Comparison of ENCODE assay signal across 8 mouse cellular contexts in the genomic region with DNA sequence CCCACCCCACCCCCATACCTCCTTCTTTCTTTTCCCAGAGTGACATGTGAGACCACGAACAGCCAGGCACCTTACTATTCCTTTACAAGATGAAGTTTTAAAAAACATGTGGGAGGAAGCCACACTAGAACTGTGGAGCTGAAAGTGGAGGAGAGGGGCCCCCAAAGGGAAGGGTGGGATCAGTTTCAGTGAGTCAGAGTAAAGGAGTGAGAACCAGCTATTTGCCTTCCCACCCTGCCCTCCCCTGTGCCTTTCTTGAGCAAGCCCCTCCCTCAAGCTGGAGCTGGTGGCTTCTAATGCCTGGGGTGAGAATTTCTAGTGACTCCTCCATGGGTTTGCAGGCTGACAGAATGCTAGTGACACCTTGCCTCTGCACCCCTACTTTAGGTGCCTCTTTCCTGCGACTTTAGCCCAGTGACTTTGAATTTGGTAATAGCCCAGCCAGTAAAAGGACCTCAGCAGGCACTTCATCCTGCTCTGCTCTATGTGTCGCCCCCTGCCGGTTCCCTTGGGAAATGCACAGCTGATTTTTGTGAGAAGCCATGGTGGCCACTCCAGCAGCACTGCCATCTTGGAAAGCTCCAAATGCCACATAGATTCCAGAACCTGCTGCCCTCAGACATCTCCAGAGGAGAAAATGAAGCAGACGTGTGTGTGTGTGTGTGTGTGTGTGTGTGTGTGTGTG.
DNase-seq lines count a peak whose midpoint lies in the region; ATAC-seq and TF ChIP-seq lines count a peak whose summit lies in the region.

No protein-coding gene starts in this region.

- peak; percentile 67 for TF ChIP-seq CTCF in lung, embryonic 14.5 days (IDR thresholded peaks at IDR 0.05; ENCODE audit: low read depth)
- TF ChIP-seq CTCF in lung, postnatal 0 days (IDR thresholded peaks at IDR 0.05), result peak; percentile 68

- no peaks in the 10 kb centered on the region for H3K36me3 ChIP-seq in lung, embryonic 14.5 days (ENCODE audit: insufficient read depth)
- no peaks in the 10 kb centered on the region for H3K36me3 ChIP-seq in lung, postnatal 0 days (ENCODE audit: insufficient read depth, low read length)

- no peak overlapping the region for H3K27ac ChIP-seq in lung, embryonic 14.5 days (ENCODE audit: low read depth)
- no peak overlapping the region for H3K27ac ChIP-seq in lung, postnatal 0 days (ENCODE audit: low read length)

- no peak overlapping the region for H3K9ac ChIP-seq in lung, embryonic 14.5 days
- H3K9ac ChIP-seq in lung, postnatal 0 days (replicated peaks; ENCODE audit: low read depth), result no peak overlapping the region

- H3K4me1 ChIP-seq in lung, embryonic 14.5 days (ENCODE audit: insufficient read depth), result no peaks in the 10 kb centered on the region
- no peaks in the 10 kb centered on the region; the same call in 1 of the 2 replicates for H3K4me1 ChIP-seq in lung, postnatal 0 days (ENCODE audit: insufficient read depth, low read depth, low read length)

- no peak for TF ChIP-seq EP300 in lung, postnatal 0 days (IDR thresholded peaks at IDR 0.05)

- ATAC-seq in lung, embryonic 14.5 days (ENCODE audit: insufficient read depth), result no peak
- ATAC-seq in lung, postnatal 0 days, result no peak

- H3K4me2 ChIP-seq in lung, embryonic 14.5 days, result no peak overlapping the region
- no peak overlapping the region for H3K4me2 ChIP-seq in lung, postnatal 0 days (replicated peaks; ENCODE audit: low read depth, low read length)

- no peaks in the 10 kb centered on the region for H3K27me3 ChIP-seq in lung, embryonic 14.5 days (ENCODE audit: insufficient read depth, low read length)
- no peaks in the 10 kb centered on the region for H3K27me3 ChIP-seq in lung, postnatal 0 days (replicated peaks; ENCODE audit: insufficient read depth, low read length)

- 24% methylated on average over 5 of the region's 5 CpGs for WGBS in lung, embryonic 14.5 days
- 38% methylated on average over 5 of the region's 5 CpGs for WGBS in lung, postnatal 0 days

- peak; percentile 40 to 48 for DNase-seq in cerebellum, postnatal 10 days
- DNase-seq in cerebellum, adult 9-10 months, result no peak
- DNase-seq in lung, embryonic 14.5 days, result peak; percentile 55
- DNase-seq in lung, adult 18-20 months, result no peak
- peak; percentile 56 for DNase-seq in embryo, embryonic 10.5 days (ENCODE audit: low spot score)
- DNase-seq in lung, postnatal 0 days (ENCODE audit: low spot score), result no peak
- DNase-seq in thymus, postnatal 14 days, result peak; percentile 61
- DNase-seq in left cerebral cortex, adult 9 months (ENCODE audit: low spot score in 2 of 2), result no peak

- no peak overlapping the region for H3K4me3 ChIP-seq in lung, embryonic 14.5 days (ENCODE audit: low read depth, low read length)
- no peak overlapping the region for H3K4me3 ChIP-seq in lung, postnatal 0 days (ENCODE audit: low read depth, low read length)

- H3K9me3 ChIP-seq in lung, embryonic 14.5 days (ENCODE audit: low read depth, low read length), result no peaks in the 10 kb centered on the region
- H3K9me3 ChIP-seq in lung, postnatal 0 days (ENCODE audit: low read length), result no peaks in the 10 kb centered on the region

Comparison
In these comparisons a context has a peak if more than half of its experiments do, and no peak if none do; other contexts are left out.
1. DNase-seq: peak in cerebellum, postnatal 10 days (2 of 2), lung, embryonic 14.5 days (single experiment), embryo, embryonic 10.5 days (single experiment) and thymus, postnatal 14 days (single experiment); none in cerebellum, adult 9-10 months (single experiment), lung, adult 18-20 months (0 of 2), lung, postnatal 0 days (single experiment) and left cerebral cortex, adult 9 months (0 of 2).